Mouse (Mus musculus) lung, adult 2 months (tissue): ENCODE data around the gene Slc25a12. TPM values are rescaled to one million over a fixed set of nuclear protein-coding genes. Genes with fewer than 3 reads are reported as not detected.

Experiments
- DNase-seq: peaks from one replicate; pipeline ENCODE4 v3.0.0; 2022
- H3K4me1 ChIP-seq: fragments of 200-500 bp; 2 replicates; pipeline ENCODE4 v1.6.1; 2011; ENCODE audit warnings: low read length; ENCODE audit not compliant: control insufficient read depth, insufficient read depth
- H3K4me3 ChIP-seq: fragments of 200-500 bp; replicated peaks from 2 replicates; pipeline ENCODE3; 2011; ENCODE audit warnings: low read depth, mild to moderate bottlenecking, control low read depth, low read length; ENCODE audit errors: extremely low read depth
- CTCF ChIP-seq: fragments of 200-500 bp; IDR thresholded peaks from 2 replicates; pipeline ENCODE4 v1.5.1; 2011; ENCODE audit warnings: mild to moderate bottlenecking, low read length, control low read depth; ENCODE audit not compliant: insufficient read depth
- POLR2A ChIP-seq: fragments of 200-500 bp; IDR thresholded peaks from 2 replicates; pipeline ENCODE4 v1.6.1; 2011; ENCODE audit warnings: low read depth, mild to moderate bottlenecking, control low read depth, low read length, borderline replicate concordance; ENCODE audit errors: extremely low read depth
- WGBS: fragments of 180-500 bp; shearing (Covaris S2); methylation state at CpG from one replicate; pipeline ENCODE4 v1.1.7; 2018; 5-methylcytosine and 5-hydroxymethylcytosine counted together
- polyA plus RNA-seq: library from polyadenylated mRNA; depleted of rRNA; stranded (reverse); fragments of >200 nt; gene quantifications from 2 replicates; pipeline ENCODE4 v1.2.3, GENCODE M21; 2012

Slc25a12 gene
- polyA plus RNA-seq, 1 experiment, result 32.0 TPM

DNA sequence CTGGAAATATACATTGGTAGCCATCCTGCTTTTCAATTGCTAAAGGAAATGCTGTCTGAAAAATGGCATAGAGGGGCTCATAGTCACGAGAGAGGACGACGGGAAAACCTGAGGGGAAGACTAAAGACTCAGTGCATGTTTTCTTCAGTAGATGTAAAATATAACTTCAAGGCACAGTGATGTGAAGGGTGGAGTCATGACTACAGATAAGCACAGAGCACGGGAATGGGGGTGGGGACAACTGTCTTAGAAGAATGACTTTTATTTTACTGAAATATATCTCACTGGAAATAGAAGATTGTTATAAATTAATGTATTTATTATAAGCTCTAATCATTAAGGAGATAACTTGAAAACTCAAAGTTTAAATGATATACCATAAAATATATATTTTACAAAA is 97.5 kb downstream of the Slc25a12 start:
- Histone ChIP-seq H3K4me3 (no peak overlapping the region), H3K4me1 (no peaks in the 10 kb centered on the region)
- 38% methylated on average over 4 of the region's 4 CpGs for WGBS
- TF ChIP-seq CTCF (no peak), POLR2A (no peak)
- no peak for DNase-seq

DNA sequence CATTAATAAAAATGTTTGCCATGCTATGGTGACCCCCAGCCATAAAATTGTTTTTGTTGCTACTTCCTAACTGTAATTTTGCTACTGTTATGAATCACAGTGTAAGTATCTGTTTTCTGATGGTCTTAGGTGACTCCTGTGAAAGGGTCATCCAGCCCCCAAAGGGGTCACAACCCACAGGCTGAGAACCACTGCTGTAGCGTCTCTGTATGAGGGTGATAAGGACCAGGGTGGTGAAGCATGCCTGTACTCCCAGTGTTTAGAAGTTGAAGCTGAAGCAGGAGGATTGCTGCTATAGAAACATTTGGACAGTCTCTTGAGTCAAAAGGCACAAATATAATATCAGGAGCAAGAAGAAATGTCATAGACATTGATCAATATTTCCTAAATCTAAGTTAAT is 98.2 kb downstream of the Slc25a12 start:
- WGBS, result 61% methylated on average over 1 of the region's 1 CpGs

DNA sequence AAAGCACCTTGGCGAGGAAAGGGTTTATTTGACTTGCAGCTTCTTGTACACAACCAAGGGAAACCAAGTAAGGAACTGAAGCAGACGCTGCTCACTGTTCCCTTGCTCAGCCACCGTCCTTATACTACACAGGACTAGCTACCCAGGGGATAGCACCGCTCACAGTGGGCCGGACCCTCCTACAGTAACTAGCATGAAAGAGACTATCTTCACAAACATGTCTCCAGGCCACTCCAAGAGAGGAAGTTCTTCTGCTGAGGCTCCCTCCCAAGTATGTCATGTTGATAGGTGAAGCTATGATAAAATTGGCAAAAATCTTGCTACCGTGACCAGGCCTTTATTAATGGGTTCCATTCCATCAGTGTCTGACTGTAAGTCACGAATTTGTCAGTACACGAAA is 98.9 kb downstream of the Slc25a12 start:
- 90% methylated on average over 8 of the region's 8 CpGs for WGBS
- no peak overlapping the region for H3K4me3 ChIP-seq
- no peaks in the 10 kb centered on the region for H3K4me1 ChIP-seq
- no peak for DNase-seq
- TF ChIP-seq CTCF (no peak), POLR2A (no peak)

More for the DNA sequence above, 98.2 kb downstream of the Slc25a12 start:
- DNase-seq, result no peak
- TF ChIP-seq CTCF (no peak), POLR2A (no peak)
- Histone ChIP-seq H3K4me3 (no peak overlapping the region), H3K4me1 (no peaks in the 10 kb centered on the region)

DNA sequence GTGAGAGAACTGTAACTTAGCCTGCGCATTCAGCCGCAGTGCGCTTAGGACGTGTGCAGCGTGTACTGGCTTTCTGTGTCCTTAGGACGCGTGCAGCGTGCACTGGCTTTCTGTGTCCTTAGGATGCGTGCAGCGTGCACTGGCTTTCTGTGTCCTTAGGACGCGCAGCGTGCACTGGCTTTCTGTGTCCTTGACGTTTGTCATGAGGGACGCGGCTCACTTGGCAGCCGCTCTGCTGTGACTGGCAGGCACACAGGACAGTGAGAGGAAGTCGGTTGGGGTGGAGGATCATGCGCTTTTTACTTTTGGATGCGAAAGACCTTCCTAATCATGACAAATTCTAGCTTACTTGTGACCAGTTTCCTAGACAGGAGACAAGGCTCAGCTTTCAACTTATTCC is 103.0 kb downstream of the Slc25a12 start:
- DNase-seq, result no peak
- no peak for TF ChIP-seq POLR2A
- TF ChIP-seq CTCF, result no peak

DNA sequence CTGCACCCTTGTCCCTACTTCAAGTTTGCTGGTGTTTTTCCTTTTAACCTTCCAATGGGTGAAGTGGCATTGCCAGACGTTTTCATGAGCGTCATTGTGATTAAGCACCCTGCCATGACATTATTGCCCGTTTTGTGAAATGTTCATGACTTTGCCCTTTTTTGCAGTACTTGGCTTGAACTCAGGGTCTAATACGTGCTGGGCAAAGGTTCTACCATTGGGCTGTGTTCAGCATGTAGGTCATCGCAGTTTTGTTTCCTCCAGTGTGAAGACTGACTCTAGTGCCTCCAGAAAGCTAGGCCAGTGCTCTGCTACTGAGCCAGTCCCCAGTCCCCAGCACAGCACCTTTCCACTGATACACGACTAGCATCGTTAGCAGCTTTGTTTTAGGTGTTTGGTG is 111.0 kb downstream of the Slc25a12 start:
- H3K4me3 ChIP-seq, result no peak overlapping the region
- TF ChIP-seq POLR2A, result no peak
- TF ChIP-seq CTCF, result no peak
- H3K4me1 ChIP-seq, result no peaks in the 10 kb centered on the region
- WGBS, result 85% methylated on average over 7 of the region's 7 CpGs
- no peak for DNase-seq

More for the DNA sequence above, 103.0 kb downstream of the Slc25a12 start:
- no peaks in the 10 kb centered on the region for H3K4me1 ChIP-seq
- no peak overlapping the region for H3K4me3 ChIP-seq
- 93% methylated on average over 20 of the region's 20 CpGs for WGBS

DNA sequence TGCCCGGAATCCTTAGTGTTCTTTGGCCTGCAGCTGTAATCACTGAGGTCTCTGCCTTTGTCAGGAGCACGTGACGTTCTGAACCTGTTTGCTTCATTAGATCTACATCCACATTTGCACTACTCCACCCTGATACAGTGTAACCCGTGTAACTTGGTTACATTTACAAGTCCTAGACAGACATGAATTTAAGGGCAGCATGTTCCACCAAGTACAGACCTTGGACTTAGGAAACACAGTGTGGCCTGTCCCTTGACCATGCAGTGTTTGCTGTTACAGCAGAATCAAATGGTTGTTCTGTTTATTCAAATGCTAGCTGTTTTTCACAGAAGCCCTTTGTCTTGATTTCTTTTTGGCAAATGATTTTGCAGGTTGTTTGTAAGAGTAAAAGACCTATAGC is 112.7 kb downstream of the Slc25a12 start:
- no peak for TF ChIP-seq CTCF
- no peak for TF ChIP-seq POLR2A
- WGBS, result 76% methylated on average over 4 of the region's 4 CpGs
- H3K4me1 ChIP-seq, result no peaks in the 10 kb centered on the region
- no peak overlapping the region for H3K4me3 ChIP-seq
- no peak for DNase-seq

DNA sequence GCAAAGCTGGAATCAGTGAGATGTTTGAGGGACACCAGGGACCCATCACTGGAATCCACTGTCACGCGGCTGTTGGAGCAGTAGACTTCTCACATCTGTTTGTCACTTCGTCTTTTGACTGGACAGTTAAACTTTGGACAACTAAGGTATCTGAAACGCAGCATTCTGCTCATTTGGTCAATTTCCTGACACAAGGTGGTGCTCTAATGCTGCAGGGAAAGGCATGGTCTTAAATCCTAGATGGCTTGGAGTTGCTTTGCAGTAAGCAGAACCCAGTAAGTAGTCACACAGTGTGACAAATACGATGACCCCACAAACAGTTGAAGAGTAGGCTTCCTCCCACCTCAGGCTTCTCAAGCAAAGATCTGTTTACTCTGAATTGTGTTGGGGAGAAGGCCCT is 116.7 kb downstream of the Slc25a12 start:
- DNase-seq, result no peak
- 76% methylated on average over 5 of the region's 5 CpGs for WGBS
- no peak overlapping the region for H3K4me3 ChIP-seq
- H3K4me1 ChIP-seq, result no peaks in the 10 kb centered on the region
- TF ChIP-seq POLR2A (no peak), CTCF (no peak)

DNA sequence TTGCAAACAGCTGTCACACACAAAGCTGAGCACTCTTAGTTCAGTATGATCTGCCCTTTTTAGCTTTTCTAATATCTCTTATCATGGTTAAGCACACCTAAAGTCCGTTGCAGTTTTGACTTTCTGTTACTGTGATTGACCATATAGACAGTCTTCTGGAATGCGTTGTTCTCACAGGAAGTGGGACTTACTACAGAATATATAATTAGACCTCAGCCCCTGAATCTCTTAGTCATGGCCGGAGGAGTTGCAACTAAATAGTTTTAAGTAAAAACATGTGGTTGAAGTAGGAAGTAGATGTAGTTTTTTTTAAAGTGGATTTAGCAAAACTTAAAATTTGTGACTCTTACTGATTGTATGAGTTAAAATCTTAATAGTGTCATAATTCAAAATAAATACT is 119.5 kb downstream of the Slc25a12 start:
- H3K4me1 ChIP-seq, result no peaks in the 10 kb centered on the region
- 51% methylated on average over 3 of the region's 3 CpGs for WGBS
- no peak for DNase-seq
- no peak for TF ChIP-seq POLR2A
- TF ChIP-seq CTCF, result no peak
- no peak overlapping the region for H3K4me3 ChIP-seq

DNA sequence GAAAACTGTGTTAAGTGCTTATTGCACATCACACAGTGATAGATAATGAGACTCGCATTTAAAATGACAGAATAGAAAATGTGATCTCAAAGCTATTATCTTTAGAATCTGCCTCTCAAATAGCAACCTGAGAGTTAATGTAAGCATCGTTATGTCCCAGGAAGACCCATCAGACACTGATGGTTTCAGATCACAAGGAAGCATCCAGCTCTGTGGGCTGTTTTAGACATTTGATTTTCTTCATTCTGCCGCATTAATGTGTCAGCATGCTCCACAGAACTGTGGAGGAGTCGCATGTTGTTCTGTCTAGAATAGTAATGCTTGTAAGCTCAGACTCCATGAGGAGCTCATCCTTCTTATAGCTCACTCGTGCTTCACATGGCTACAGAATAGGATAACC is 121.5 kb downstream of the Slc25a12 start:
- no peaks in the 10 kb centered on the region for H3K4me1 ChIP-seq
- WGBS, result 93% methylated on average over 5 of the region's 5 CpGs
- TF ChIP-seq POLR2A (no peak), CTCF (no peak)
- no peak for DNase-seq
- H3K4me3 ChIP-seq, result no peak overlapping the region

DNA sequence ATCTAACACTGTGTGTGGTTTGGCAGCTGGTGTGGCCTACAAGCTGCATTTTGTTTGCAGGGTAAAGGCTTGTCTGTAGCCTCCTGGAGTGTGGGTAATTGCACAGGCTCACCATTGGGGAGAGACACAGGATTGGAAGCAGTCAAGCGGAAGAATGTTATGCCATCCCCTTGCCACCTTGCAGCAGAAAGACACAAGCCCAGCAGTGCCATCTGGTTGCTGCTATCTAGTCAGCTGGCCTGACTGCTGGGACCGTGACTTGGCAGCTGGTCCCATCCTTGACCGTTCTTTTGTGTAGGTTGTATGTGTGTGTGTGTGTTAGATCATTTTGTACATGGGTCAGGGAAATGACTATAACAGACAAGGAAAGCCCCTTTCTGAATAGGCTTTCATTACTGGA is 122.1 kb downstream of the Slc25a12 start:
- no peaks in the 10 kb centered on the region for H3K4me1 ChIP-seq
- DNase-seq, result no peak
- H3K4me3 ChIP-seq, result no peak overlapping the region
- no peak for TF ChIP-seq POLR2A
- TF ChIP-seq CTCF, result no peak
- WGBS, result 76% methylated on average over 3 of the region's 3 CpGs
